Mouse (Mus musculus) embryonic fibroblast, embryonic 13.5 days (primary cell): ENCODE results near the gene Mrgpra4.

Source experiments
- CTCF ChIP-seq: IDR thresholded peaks from 2 replicates; pipeline ENCODE4 v1.5.1; 2011; ENCODE audit warnings: mild to moderate bottlenecking, control low read depth, low read length, moderate library complexity, borderline replicate concordance; ENCODE audit not compliant: insufficient read depth
- POLR2A ChIP-seq: IDR thresholded peaks from 2 replicates; pipeline ENCODE4 v1.6.1; 2011; ENCODE audit warnings: low read depth, mild to moderate bottlenecking, control low read depth, low read length, moderate library complexity

- TF ChIP-seq POLR2A, result no peak
- TF ChIP-seq CTCF, result no peak
Measured at GRCm38 (mm10) chr7:48017874-48018273, 36.0 kb upstream of the Mrgpra4 start.
